Mouse (Mus musculus): ENCODE measurements around the gene Myh13.

The Myh13 gene

GRCm38 (mm10) chr11:67386815-67387415 lies 65.5 kb downstream of the Myh13 start:
- DNase-seq (ENCODE audit: extremely low read depth, low read depth), result no peak

GRCm38 (mm10) chr11:67390679-67391384 lies 69.4 kb downstream of the Myh13 start:
- DNase-seq (ENCODE audit: extremely low read depth, low read depth), result no peak

- DNase-seq (ENCODE audit: extremely low read depth, low read depth), result no peak
Measured at GRCm38 (mm10) chr11:67392369-67392768, 70.9 kb downstream of the Myh13 start.

- DNase-seq (ENCODE audit: extremely low read depth, low read depth), result no peak
Measured at GRCm38 (mm10) chr11:67400956-67401355, 79.5 kb downstream of the Myh13 start.

- no peak for DNase-seq (ENCODE audit: extremely low read depth, low read depth)
Measured at GRCm38 (mm10) chr11:67414346-67414940, 93.0 kb downstream of the Myh13 start.

All from MEL-GATA-1-ER (cell line).